Mouse (Mus musculus): ENCODE data around the gene Gbgt1.

DNA sequence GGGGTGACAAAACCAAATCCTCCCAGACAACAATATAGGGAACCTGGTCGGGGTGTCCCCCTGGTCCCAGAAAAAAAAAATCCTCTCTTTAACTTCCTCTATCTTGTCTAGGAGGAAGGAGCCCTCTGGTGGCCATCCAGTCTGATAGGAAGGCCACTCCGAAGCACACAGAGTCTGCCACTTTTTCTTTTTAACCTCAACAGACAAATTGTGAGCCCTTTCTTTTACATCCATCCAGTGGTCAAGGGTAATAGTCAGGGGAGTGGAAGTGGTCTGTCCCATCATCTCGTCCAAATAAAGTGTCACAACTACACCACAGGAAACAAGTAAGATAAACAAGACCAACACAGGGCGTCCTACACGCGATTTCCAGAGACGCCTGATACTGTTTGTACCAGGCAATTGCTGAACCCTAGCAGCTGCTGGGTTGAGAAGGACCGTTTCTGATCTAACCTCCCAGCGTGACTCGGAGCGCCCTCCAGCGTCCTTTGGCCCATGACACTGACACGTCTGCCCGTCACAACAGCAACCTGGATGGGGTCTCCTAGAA is 1.4 kb upstream of the Gbgt1 start:
- peak; percentile 33 for TF ChIP-seq CTCF (IDR thresholded peaks at IDR 0.05; ENCODE audit: control insufficient read depth, insufficient read depth, low read length)
- TF ChIP-seq POLR2A (IDR thresholded peaks at IDR 0.05; ENCODE audit: borderline replicate concordance, control insufficient read depth, low read depth, low read length): no peak

Data from bone marrow, adult 2 months (tissue).